Mouse (Mus musculus) testis, adult 2 months (tissue): Measurements from ENCODE around the gene Mybph. TPM values are rescaled to one million over a fixed set of nuclear protein-coding genes. Genes with fewer than 3 reads are reported as not detected.

ENCODE experiments used
- H3K27ac ChIP-seq: fragments of 200-500 bp; 2 replicates; pipeline ENCODE4 v1.5.1; 2012; ENCODE audit warnings: low read depth, low read length; ENCODE audit not compliant: control insufficient read depth, insufficient read depth
- H3K27me3 ChIP-seq: fragments of 200-500 bp; 2 replicates; pipeline ENCODE4 v1.6.1; 2012; ENCODE audit warnings: mild to moderate bottlenecking, low read length, moderate library complexity; ENCODE audit not compliant: control insufficient read depth, insufficient read depth
- H3K36me3 ChIP-seq: fragments of 200-500 bp; 2 replicates; pipeline ENCODE4 v1.6.1; 2012; ENCODE audit warnings: mild to moderate bottlenecking, low read length; ENCODE audit not compliant: control insufficient read depth, insufficient read depth
- H3K4me1 ChIP-seq: fragments of 200-500 bp; 2 replicates; pipeline ENCODE4 v1.6.1; 2012; ENCODE audit warnings: low read length; ENCODE audit not compliant: control insufficient read depth, insufficient read depth
- H3K4me3 ChIP-seq: fragments of 200-500 bp; 2 replicates; pipeline ENCODE4 v1.5.1; 2012; ENCODE audit warnings: low read depth, mild to moderate bottlenecking, low read length, moderate library complexity, mixed read lengths; ENCODE audit not compliant: control insufficient read depth
- CTCF ChIP-seq: fragments of 200-500 bp; IDR thresholded peaks from 2 replicates; pipeline ENCODE4 v1.5.1; 2012; ENCODE audit warnings: low read depth, mild to moderate bottlenecking, inconsistent platforms, low read length, moderate library complexity; ENCODE audit not compliant: control insufficient read depth, insufficient read depth, insufficient replicate concordance
- POLR2A ChIP-seq: fragments of 200-500 bp; IDR thresholded peaks from 2 replicates; pipeline ENCODE4 v1.6.1; 2012; ENCODE audit warnings: low read depth, mild to moderate bottlenecking, inconsistent platforms, low read length, moderate library complexity; ENCODE audit not compliant: control insufficient read depth
- polyA plus RNA-seq: library from polyadenylated mRNA; depleted of rRNA; stranded (reverse); fragments of >200 nt; gene quantifications from 2 replicates; pipeline ENCODE4 v1.2.3, GENCODE M21; 2012

The Mybph gene
- polyA plus RNA-seq, 1 experiment, result 0.20 TPM

GRCm38 (mm10) chr1:134167416-134168305 lies 25.6 kb upstream of the Mybph start:
- no peaks in the 10 kb centered on the region for H3K27me3 ChIP-seq

DNA sequence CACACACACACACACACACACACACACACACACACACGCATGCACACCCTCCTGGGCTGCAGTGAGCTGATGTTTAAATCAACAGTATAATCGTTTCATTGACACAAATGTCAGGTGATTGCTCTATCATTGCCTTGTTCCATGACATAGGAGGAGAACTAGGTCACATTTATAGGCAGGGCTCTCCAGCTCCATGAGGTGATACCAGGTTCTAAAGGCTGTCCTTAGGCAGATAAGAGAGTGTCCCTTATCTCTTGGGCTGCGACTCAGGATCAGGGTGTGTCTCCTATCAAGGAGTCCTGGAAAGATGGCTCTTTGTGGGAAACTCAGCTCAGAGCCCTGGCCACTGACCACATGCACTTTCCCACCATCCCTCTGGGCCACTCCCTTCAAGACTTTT lies 24.7 kb upstream of the Mybph start:
- Histone ChIP-seq H3K4me1 (no peaks in the 10 kb centered on the region), H3K27ac (no peak overlapping the region), H3K36me3 (no peaks in the 10 kb centered on the region), H3K4me3 (no peak overlapping the region), H3K27me3 (no peaks in the 10 kb centered on the region)
- TF ChIP-seq CTCF (no peak), POLR2A (no peak)

More at GRCm38 (mm10) chr1:134167416-134168305, 25.6 kb upstream of the Mybph start:
- Histone ChIP-seq H3K27ac (no peak overlapping the region), H3K4me1 (no peaks in the 10 kb centered on the region), H3K36me3 (no peaks in the 10 kb centered on the region), H3K4me3 (no peak overlapping the region)
- TF ChIP-seq CTCF (no peak), POLR2A (no peak)

DNA sequence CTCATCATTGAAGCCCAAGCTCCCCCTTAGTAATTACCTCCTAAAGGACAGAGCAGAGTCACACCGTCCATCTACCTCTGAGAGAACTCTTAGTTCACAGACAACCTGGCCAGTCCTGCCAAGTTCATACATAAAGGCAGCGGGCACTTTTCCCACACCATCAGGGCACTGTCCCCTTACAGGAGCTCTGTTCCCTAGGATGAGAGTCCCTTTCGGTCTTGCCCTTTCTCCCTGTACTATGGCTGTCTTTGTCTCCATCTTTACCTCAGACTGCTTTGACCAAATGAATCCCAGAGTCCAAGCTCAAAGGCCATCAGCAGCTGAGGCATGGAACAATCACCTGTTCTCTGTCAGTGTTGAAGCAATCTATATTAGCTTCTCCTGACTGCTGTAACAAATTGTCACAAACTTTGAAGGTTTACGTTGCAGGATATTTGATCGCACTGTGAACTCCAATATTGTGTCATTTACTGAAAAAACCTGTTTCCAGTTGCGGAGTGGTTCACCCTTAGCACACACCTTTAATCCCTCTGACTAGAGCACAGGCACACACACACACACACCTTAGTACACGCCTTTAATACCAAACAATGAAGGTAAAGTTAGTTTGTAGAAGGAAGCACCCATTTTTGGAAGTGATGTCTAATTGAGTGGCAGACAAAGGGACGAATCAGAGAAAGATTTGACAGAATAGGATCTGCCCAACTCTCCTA lies 24.1 kb upstream of the Mybph start:
- no peaks in the 10 kb centered on the region for H3K4me1 ChIP-seq
- no peaks in the 10 kb centered on the region for H3K27me3 ChIP-seq
- H3K36me3 ChIP-seq, result no peaks in the 10 kb centered on the region
- TF ChIP-seq CTCF, result no peak
- TF ChIP-seq POLR2A, result no peak
- no peak overlapping the region for H3K4me3 ChIP-seq
- no peak overlapping the region for H3K27ac ChIP-seq

- Histone ChIP-seq H3K27me3 (no peaks in the 10 kb centered on the region), H3K27ac (no peak overlapping the region), H3K4me3 (no peak overlapping the region), H3K4me1 (no peaks in the 10 kb centered on the region; the same call in 1 of the 2 replicates), H3K36me3 (no peaks in the 10 kb centered on the region)
- TF ChIP-seq POLR2A, result no peak
- no peak for TF ChIP-seq CTCF
These were observed 20.2 kb upstream of the Mybph start for GRCm38 (mm10) chr1:134173081-134173480.

GRCm38 (mm10) chr1:134177976-134178375 lies 15.3 kb upstream of the Mybph start:
- H3K36me3 ChIP-seq, result no peaks in the 10 kb centered on the region
- H3K27me3 ChIP-seq, result no peaks in the 10 kb centered on the region
- H3K27ac ChIP-seq, result no peak overlapping the region
- no peak overlapping the region for H3K4me3 ChIP-seq
- TF ChIP-seq POLR2A (no peak), CTCF (no peak)
- H3K4me1 ChIP-seq, result no peaks in the 10 kb centered on the region; the same call in 1 of the 2 replicates

GRCm38 (mm10) chr1:134182025-134182424 lies 11.2 kb upstream of the Mybph start, which contains the start of gene Chil1:
Gene Chil1 (plus strand): TSS chr1:134182176.
- Histone ChIP-seq H3K27ac (no peak within 1 kb of the TSS), H3K4me3 (no peak within 1 kb of the TSS)
- TF ChIP-seq CTCF (no peak), POLR2A (no peak)

GRCm38 (mm10) chr1:134184089-134184488 lies 9.2 kb upstream of the Mybph start:
- H3K4me1 ChIP-seq, result no peaks in the 10 kb centered on the region
- H3K27ac ChIP-seq, result no peak overlapping the region
- TF ChIP-seq CTCF (no peak), POLR2A (no peak)
- H3K27me3 ChIP-seq, result no peaks in the 10 kb centered on the region
- H3K4me3 ChIP-seq, result no peak overlapping the region
- H3K36me3 ChIP-seq, result no peaks in the 10 kb centered on the region

More at GRCm38 (mm10) chr1:134182025-134182424, 11.2 kb upstream of the Mybph start, which contains the start of gene Chil1:
- Histone ChIP-seq H3K27me3 (no peaks in the 10 kb centered on the region), H3K36me3 (no peaks in the 10 kb centered on the region), H3K4me1 (no peaks in the 10 kb centered on the region; the same call in 1 of the 2 replicates)
